Mouse (Mus musculus) kidney, postnatal 0 days (tissue): Measurements from ENCODE around the gene Serinc5. TPM values are rescaled to one million over a fixed set of nuclear protein-coding genes. Genes with fewer than 3 reads are reported as not detected.
"Not testable (repeated sequence)": the region's sequence is repeated elsewhere in the genome, so short reads cannot be mapped to it uniquely, and the experiment has no call there.

ENCODE experiments used
- ATAC-seq: fragments of 200-750 bp; cut with Nextera tagmentation; replicated peaks from 2 replicates; pipeline ENCODE4 v1.8.0; 2017; ENCODE audit warnings: low read depth, moderate number of reproducible peaks, moderate TSS enrichment, moderate library complexity; ENCODE audit not compliant: low FRiP score
- DNase-seq: peaks from one replicate; pipeline ENCODE4 v3.0.0-alpha.2; 2016; ENCODE audit warnings: low spot score
- H3K27ac ChIP-seq: fragments of 300-500 bp; sonication (generic); 2 replicates; pipeline ENCODE4 v1.5.1; 2014; ENCODE audit warnings: mild to moderate bottlenecking
- H3K27me3 ChIP-seq: fragments of 300-500 bp; sonication (generic); 2 replicates; pipeline ENCODE4 v1.6.1; 2014; ENCODE audit warnings: low read length, mixed read lengths; ENCODE audit not compliant: insufficient read depth
- H3K36me3 ChIP-seq: fragments of 300-500 bp; sonication (generic); 2 replicates; pipeline ENCODE4 v1.6.1; 2014; ENCODE audit warnings: low read length, mixed read lengths; ENCODE audit not compliant: insufficient read depth
- H3K4me1 ChIP-seq: fragments of 300-500 bp; sonication (generic); replicated peaks from 2 replicates; pipeline ENCODE4 v1.6.1; 2014; ENCODE audit warnings: antibody characterized with exemption, low read length, mixed read lengths; ENCODE audit not compliant: insufficient read depth
- H3K4me2 ChIP-seq: fragments of 300-500 bp; sonication (generic); 2 replicates; pipeline ENCODE4 v1.6.1; 2014; ENCODE audit warnings: mild to moderate bottlenecking, low read length, moderate library complexity, mixed read lengths
- H3K4me3 ChIP-seq: fragments of 300-500 bp; sonication (generic); replicated peaks from 2 replicates; pipeline ENCODE4 v1.5.1; 2014; ENCODE audit warnings: low read depth, low read length
- H3K9ac ChIP-seq: fragments of 300-500 bp; sonication (generic); 2 replicates; pipeline ENCODE4 v1.6.1; 2014; ENCODE audit warnings: low read depth, low read length
- H3K9me3 ChIP-seq: fragments of 300-500 bp; sonication (generic); replicated peaks from 2 replicates; pipeline ENCODE4 v1.6.1; 2016; ENCODE audit warnings: low read length, inconsistent platforms, mixed read lengths
- CTCF ChIP-seq: IDR thresholded peaks from 2 replicates; pipeline ENCODE4 v1.5.1; 2016; ENCODE audit warnings: antibody characterized with exemption, low read depth, mild to moderate bottlenecking, moderate library complexity
- WGBS: fragments of 180-500 bp; shearing (Covaris S2); extraction: QIAGEN DNeasy Blood & Tissue Kit; methylation state at CpG from one replicate; pipeline ENCODE4 v1.1.7; 2014; 5-methylcytosine and 5-hydroxymethylcytosine counted together
- polyA plus RNA-seq: library from polyadenylated mRNA; unstranded; fragments of >200 nt; fragmentation: Nextera tagmentation; extraction: Ambion mirVana; gene quantifications from 2 replicates; pipeline ENCODE4 v1.2.1, GENCODE M21; 2015

Serinc5 gene
- polyA plus RNA-seq, 1 experiment from 2014 or later, result 14.8 TPM

DNA sequence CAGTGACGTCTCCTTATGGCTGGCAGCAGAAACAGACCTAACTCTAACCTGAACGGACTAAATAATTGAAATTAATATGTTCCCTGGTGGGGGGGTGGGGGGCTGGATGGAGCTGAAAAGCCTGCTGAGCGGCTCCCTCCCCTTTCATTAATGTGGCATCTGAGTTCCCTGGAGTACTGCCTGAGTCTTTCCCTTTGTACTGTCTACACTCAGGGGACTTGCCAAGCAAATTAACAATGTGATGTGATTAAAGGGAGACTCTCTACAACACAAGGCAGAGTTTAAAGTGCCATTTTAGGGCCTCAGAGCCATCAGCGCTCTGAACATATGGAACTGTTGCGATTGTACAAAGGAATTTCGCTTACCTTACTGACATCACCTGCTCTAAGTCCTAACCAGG, 16.4 kb upstream of the Serinc5 start:
- no peak overlapping the region for H3K4me2 ChIP-seq
- no peak overlapping the region for H3K27ac ChIP-seq
- TF ChIP-seq CTCF, result no peak
- no peaks in the 10 kb centered on the region for H3K9me3 ChIP-seq
- H3K9ac ChIP-seq, result no peak overlapping the region
- H3K36me3 ChIP-seq, result no peaks in the 10 kb centered on the region
- H3K4me3 ChIP-seq, result no peak overlapping the region
- DNase-seq, result no peak
- WGBS, result 55% methylated on average over 6 of the region's 6 CpGs
- no peak for ATAC-seq
- no peaks in the 10 kb centered on the region for H3K27me3 ChIP-seq
- peaks cover 17% of the 10 kb centered on the region for H3K4me1 ChIP-seq

DNA sequence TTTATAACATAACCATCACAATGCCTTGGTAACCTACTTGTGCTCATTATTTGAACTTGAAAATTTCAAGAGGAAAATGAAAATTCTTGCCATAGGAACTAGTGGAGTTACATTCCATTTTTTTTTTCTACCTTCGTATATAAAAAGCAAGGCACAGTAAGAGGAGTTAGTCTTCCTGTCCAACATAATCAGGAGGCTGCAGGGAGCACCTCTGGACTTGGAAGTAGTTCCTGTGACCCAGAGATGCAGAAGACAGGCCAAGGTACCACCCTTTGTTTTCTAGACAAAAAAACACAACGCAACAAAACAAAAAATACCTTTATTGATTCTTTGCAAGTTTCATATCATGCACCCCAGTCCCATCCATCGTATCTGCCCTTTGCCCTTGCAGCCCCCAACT, 16.0 kb upstream of the Serinc5 start:
- ATAC-seq, result no peak
- H3K9ac ChIP-seq, result no peak overlapping the region
- 80% methylated on average over 3 of the region's 3 CpGs for WGBS
- H3K27me3 ChIP-seq, result no peaks in the 10 kb centered on the region
- H3K27ac ChIP-seq, result no peak overlapping the region
- no peaks in the 10 kb centered on the region for H3K9me3 ChIP-seq
- no peak overlapping the region for H3K4me2 ChIP-seq
- peaks cover 17% of the 10 kb centered on the region for H3K4me1 ChIP-seq
- no peak overlapping the region for H3K4me3 ChIP-seq
- DNase-seq, result no peak
- H3K36me3 ChIP-seq, result no peaks in the 10 kb centered on the region
- TF ChIP-seq CTCF, result no peak

DNA sequence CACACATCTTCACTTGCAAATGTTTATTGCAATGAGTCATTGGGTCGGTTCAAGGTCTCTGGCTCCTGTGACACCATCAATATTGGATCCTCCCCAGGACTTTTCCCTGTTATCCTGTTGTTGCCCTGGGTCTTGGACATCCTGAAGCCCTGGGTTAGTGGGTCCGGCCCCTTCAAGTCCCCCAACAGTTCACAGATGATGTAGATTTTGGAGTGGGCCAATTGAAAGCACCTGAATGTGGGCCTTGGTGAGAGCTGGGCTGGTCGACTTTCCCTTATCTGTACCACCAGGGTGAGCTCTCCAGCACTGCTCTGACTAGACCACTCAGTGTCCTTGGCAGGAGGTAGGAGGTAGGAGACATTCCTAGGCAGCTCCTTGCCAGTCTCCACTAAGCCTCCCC, 15.5 kb upstream of the Serinc5 start:
- H3K27me3 ChIP-seq, result no peaks in the 10 kb centered on the region
- no peak for ATAC-seq
- peaks cover 17% of the 10 kb centered on the region for H3K4me1 ChIP-seq
- H3K9me3 ChIP-seq, result no peaks in the 10 kb centered on the region
- WGBS, result 67% methylated on average over 3 of the region's 3 CpGs
- H3K4me2 ChIP-seq, result no peak overlapping the region
- no peak for DNase-seq
- no peak overlapping the region for H3K4me3 ChIP-seq
- H3K27ac ChIP-seq, result no peak overlapping the region
- no peak overlapping the region for H3K9ac ChIP-seq
- peak; percentile 39; the same call in 1 of the 2 replicates for TF ChIP-seq CTCF
- no peaks in the 10 kb centered on the region for H3K36me3 ChIP-seq

DNA sequence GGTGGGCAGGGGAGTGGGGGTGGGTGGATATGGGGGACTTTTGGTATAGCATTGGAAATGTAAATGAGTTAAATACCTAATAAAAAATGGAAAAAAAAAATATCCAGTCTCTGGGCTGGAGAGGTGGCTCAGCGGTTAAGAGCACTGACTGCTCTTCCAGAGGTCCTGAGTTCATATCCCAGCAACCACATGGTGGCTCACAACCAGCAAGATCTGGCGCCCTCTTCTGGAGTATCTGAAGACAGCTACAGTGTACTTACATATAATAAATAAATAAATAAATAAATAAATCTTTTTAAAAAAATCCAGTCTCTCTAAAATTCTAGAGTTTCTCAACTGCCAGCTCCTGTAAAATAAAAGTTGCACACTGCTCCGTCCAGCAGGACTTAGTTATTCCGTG, 5.6 kb upstream of the Serinc5 start:
- H3K36me3 ChIP-seq, ATAC-seq, H3K4me1 ChIP-seq, H3K4me2 ChIP-seq, H3K9me3 ChIP-seq, H3K27ac ChIP-seq, H3K9ac ChIP-seq, H3K27me3 ChIP-seq, DNase-seq, H3K4me3 ChIP-seq: not testable (repeated sequence)
- peak; percentile 30; the same call in 1 of the 2 replicates for TF ChIP-seq CTCF
- whole genome bisulfite sequencing, result 84% methylated on average over 4 of the region's 4 CpGs

DNA sequence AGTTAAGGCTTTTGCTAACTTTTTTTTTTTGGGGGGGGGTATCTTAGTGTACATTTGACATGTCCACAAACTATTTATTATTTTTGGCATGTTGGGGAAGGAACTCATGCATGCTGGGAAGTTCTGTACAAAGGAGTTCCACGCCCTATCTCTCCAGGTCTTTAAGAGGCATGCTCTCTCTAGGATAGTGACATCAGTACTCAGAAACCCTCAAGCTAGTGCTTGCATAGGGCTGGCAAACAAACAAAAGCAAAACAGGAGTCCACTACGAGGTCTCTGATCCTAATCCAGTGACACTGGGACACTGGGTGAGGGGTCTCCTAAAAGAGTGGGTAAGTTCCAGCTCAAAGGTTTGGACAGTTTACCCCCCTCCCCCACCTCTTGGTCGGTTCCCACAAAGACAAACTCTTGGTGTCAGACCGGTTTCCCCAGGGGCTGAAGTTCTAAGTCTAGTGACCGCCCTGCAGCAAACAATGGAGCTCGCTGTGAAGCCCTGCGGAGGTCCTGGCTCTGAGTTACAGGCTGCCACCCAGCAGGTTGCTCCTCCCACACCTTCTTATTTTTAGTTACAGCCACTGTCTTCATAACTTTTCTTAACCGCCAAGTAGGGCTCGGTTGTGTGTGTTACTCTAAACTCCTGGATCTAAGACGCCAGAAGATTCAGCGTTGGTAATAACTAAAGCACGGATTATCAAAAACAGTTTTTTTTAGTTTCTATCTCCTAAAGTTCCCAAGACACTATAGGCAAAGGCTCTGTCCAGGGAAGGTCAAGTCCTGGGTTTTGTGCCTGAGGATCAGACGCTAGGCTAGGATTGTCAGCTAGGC, 1.2 kb upstream of the Serinc5 start:
- Histone ChIP-seq H3K4me1 (peaks cover 23% of the 10 kb centered on the region), H3K27me3 (no peaks in the 10 kb centered on the region), H3K9ac (peak overlapping the region; percentile 79), H3K36me3 (no peaks in the 10 kb centered on the region), H3K4me2 (peak overlapping the region; percentile 73), H3K9me3 (no peaks in the 10 kb centered on the region), H3K27ac (peak overlapping the region; percentile 94), H3K4me3 (peak overlapping the region; percentile 60)
- TF ChIP-seq CTCF, result no peak
- DNase-seq (peak; percentile 75), ATAC-seq (no peak)
- 8% methylated on average over 13 of the region's 13 CpGs for WGBS

DNA sequence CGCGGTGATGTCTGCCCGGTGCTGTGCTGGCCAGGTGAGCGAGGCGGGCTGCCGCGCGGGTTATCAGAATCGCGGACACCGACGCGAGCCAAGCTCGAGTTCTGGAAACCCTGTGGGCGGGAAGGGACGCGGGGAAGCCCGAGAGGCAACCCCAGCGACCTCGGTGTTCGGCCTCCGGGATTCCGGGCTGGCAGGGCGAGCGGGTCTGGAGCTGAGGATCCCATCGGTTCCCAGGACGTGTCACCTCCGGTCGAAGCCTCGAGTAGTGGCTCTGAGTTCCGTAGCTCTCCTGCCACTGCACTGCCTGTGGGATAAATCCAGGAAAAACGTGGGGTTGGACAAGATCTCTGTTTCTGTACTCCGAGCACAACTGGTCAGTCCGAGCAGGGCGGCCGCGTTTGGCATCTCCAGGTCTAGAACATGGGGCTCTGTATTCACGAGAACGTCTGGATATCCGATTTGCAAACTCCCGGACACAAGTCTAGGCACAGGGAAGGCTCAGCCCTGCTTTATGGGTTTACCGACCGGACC, 428 bp downstream of the Serinc5 start:
- H3K4me2 ChIP-seq, result peak overlapping the region; percentile 73
- H3K9ac ChIP-seq, result peak overlapping the region; percentile 79
- peak overlapping the region; percentile 94 for H3K27ac ChIP-seq
- DNase-seq (peak; percentile 57), ATAC-seq (peak; percentile 59)
- no peaks in the 10 kb centered on the region for H3K36me3 ChIP-seq
- WGBS, result under 1% methylated on average over 43 of the region's 43 CpGs
- TF ChIP-seq CTCF, result no peak
- no peaks in the 10 kb centered on the region for H3K27me3 ChIP-seq
- no peaks in the 10 kb centered on the region for H3K9me3 ChIP-seq
- peak overlapping the region; percentile 60 for H3K4me3 ChIP-seq
- H3K4me1 ChIP-seq, result peaks cover 23% of the 10 kb centered on the region
